Mouse (Mus musculus): ENCODE measurements at regions not wholly inside any gene's neighbourhood (a gene's known extent, or its start where the extent isn't known, plus 50 kb on each side); places are given as distances from the start of the nearest gene placed in this dataset.

DNA sequence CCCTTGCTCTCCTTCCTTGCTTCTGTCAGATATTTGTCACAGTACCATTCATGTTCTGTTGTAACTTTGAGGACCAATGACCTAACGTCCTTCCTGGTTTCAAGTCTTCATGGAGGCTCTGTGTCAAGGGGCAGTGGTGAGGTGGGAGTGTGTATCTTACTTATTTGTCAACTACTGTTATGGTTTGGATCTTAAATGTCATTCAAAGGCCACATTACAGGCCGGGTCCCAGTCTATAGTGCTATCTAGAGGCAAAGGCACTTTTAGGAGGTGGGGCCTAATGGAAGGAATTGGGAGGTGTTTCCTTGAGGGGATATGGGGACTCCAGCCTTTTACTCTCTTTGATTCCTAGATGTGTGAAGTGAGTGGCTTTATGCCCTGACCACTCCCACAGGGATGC lies 91.0 kb upstream of the Ccn6 start:
- in situ Hi-C loops (cut with MboI; ENCODE audit: low sequenced_read_pairs): no loop called here

DNA sequence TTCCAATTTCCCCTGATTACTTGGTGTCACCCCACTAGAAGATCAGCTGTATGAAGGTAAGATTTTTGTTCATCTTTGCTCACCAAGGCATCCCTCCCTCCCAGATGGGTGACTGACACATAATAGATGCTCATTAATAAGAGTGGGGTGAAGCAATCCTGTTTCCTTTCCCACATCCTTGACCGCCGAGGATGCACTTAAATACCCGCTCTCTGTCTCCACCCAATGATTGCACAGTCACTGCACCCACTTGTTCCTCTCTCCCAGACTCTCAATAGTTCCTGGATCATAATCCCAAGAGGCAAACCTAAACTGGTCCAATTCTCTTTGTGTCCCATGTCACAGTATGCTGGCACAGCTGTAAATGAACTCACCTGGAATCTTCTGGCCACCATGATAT lies 86.4 kb upstream of the Ccn6 start:
- in situ Hi-C loops (cut with MboI; ENCODE audit: low sequenced_read_pairs): no loop called here

DNA sequence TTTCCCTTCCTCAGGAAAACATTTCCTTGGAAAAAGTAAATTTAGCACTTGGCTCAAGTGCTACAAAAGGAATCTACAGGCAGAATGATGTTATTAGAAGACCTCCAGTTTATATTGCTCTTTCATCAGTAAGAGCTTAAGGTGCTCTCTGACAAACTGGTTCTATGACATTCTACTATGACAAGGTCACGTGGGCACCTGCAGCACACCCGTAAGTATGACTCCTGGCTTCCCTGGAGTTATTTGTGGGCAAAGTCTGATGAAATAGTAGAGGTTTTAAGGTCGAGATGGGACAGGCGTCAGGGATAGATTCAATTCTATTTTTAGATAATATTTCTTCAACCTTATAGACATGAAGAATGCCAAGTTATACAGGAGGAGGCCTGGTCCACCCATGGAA lies 84.9 kb upstream of the Ccn6 start:
- in situ Hi-C loops (cut with MboI; ENCODE audit: low sequenced_read_pairs): no loop called here

DNA sequence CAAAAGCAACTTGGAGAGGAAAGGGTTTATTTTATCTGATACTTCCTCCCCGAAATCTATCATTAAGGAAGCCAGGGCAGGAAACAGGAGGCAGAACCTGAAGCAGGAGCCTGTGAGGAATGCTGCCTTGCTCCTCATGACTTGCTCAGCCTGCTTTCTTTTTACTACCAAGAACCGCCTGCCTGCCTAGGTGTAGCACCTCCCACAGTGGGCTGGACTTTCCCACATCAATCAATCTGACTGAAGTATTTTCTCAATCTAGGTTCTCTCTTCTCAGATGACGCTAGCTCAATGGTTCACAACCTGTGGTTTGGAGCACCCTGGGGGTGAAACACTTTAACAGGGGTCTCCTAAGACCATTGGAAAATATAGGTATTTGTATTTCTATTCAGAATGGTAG lies 83.4 kb upstream of the Ccn6 start:
- in situ Hi-C loops (cut with MboI; ENCODE audit: low sequenced_read_pairs): no loop called here

DNA sequence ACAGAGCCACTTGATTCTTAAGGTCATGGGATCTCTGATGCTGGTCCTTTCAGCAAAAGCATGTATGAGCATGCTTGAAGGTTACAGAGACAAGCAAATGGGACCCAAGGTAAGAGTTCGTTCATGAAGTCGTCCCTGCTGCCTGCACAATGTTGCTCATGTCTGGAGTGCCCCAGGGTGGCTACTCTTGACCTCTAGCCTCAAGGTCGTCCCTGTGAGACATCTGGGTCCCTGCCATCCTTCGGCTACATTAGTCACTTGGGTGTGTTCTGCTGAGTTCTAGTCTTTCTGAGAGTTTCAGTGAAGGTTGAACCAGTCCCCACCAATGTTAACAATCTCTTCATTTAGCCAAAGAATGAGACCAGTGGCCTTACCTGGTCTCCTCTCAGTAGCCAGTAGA lies 81.5 kb upstream of the Ccn6 start:
- in situ Hi-C loops (cut with MboI; ENCODE audit: low sequenced_read_pairs): no loop called here

DNA sequence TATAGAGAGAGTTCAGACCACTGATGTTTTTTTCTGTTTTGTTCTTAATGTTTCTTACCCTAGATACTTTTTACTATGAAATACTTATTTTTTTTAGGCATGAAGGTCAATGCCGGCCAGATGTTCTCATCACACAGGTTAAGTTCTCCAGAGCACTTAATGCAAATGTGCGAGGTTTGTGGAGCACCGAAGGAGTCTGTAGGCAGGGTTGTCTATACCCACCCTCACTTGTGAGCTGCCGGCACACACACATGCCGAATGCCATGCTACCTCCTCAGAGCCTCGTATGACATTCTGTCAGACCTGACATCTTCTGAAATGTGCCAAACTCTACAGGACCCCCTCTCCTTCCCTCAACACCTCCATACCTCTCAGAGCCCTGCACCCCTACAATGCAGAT lies 80.5 kb upstream of the Ccn6 start:
- in situ Hi-C loops (cut with MboI; ENCODE audit: low sequenced_read_pairs): no loop called here

DNA sequence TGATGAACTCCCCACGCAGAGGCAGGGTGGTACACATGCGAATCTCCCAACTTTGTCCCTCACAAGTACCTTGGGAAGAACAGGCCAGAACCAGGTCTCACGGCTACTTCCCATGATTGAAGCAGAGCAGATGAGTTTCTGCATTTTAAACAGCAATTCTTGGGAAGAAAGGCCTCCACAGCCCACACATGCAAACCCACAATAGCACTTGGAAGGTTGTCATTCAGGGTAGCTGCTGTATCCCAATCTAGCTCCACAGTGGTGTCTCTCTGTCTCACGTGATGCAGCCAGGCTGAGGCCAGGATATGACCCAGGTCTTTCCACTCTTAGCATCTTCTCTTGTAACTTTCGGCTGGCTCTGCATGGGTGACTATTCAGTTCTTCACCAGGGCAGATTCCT lies 78.8 kb upstream of the Ccn6 start:
- in situ Hi-C loops (cut with MboI; ENCODE audit: low sequenced_read_pairs): no loop called here

DNA sequence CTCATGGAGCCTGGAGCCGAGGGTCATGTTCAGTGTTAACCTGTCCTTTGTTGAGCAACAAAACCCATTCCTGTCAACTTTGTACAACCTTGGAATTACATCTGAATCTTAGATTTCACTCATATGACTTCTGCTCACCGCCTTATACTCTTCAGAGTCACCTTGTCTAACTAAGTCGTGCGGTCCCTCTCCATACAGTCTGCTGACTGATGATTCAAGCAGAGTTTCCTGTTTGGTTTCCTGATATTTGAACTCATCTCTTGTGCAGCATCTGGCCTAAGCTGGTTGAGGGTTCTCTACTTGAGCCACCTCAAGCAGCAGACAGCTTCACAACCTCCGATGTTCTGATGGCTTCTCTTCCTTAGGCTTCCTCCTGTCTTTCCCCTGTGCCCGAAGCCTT lies 78.3 kb upstream of the Ccn6 start:
- in situ Hi-C loops (cut with MboI; ENCODE audit: low sequenced_read_pairs): no loop called here

DNA sequence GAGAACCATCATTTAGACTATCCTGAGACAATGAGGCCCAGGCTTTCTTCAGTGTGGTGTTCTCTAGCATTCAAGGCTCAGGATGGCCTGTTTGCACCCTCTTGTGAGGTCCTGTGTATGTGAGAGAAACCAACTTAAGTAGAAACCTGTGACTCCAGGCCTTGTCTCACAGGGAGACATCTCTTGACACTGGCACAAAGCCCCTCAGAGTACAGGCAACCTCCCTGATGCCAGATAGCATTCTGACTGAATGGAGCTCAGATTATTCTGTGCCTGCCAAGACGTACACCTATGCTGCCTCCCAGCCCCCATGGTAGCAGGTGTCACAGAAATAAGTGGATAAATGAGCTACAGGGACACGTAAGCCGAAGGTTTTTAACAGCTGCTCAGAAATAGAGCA lies 77.9 kb upstream of the Ccn6 start:
- in situ Hi-C loops (cut with MboI; ENCODE audit: low sequenced_read_pairs): no loop called here

DNA sequence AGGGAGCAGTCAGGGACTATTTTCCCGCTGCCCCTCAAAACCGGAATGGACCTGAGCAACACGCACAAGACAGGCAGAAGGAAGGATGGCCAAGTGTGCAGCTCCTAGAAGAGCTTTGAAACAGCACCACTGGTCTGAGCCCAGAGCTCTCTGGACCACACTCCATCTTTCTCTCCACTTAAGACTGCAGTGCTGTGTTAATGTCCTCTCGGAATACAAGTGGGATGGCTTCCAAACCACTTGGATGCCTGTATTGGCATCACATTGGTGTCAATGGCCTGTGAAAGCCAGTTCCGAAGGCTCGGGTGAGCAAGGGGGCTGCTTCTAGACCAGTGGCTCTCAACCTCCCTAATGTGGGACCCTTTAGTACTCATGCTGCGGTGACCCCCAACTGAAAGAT lies 77.4 kb upstream of the Ccn6 start:
- in situ Hi-C loops (cut with MboI; ENCODE audit: low sequenced_read_pairs): no loop called here

DNA sequence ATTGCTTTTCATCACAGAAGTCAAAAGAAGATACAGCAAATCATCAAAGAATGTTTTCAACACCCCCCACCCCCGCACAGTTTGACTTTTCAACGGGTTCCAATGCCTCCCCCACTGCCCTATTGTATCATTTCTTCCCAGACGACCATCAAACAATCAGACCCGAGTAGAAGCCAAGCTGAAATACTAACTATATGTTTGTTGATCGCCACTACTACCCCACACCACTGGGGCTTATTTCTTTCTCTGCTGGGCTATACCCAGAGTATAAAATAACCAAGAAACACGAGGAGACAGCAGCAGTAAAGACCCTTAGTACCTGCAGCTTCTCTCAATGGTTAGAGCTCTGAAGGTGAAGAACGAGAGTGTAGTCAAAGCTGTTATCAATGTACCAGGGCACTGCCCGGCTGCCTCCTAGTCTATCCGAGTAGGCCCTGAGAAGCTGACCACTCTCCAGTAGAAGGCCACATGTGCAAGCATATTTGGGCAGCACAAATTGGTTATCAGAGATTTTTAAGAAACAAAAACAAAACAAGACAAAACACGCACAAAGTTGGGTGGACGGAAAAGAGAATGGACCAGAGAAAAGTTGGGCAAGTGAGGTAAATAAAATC lies 76.7 kb upstream of the Ccn6 start:
- in situ Hi-C loops (cut with MboI; ENCODE audit: low sequenced_read_pairs): no loop called here

DNA sequence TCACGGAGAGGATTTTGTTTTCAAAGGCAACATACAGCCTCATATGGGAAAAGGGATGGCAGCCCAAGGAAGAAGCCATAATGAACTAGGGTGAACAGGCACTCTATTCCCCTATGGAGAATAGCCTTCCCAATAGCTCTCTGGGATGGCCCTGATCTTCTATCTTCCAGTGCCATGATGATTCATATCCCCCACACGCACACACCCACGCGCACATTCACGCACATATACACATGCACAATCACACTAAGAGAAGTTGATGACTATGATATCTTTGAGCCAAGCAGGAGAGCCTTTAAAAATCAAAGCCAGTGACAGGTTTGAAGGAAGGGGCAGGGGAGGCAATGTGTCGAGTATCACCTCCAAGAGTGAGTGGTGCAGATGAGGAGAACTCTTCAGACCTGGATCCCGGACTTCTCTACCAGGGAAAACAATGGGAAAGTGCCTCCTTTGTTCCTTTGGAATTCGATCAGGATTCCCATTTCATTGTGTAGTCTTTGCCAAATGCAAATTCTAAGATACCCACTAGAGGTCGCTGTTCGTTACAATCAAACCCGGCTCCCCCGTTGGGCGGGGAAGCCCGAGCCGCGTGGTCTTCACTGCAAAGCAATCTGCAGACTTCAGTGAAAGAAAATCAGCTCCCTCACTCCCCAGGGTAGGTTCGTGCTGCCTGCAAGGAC lies 76.0 kb upstream of the Ccn6 start:
- in situ Hi-C loops (cut with MboI; ENCODE audit: low sequenced_read_pairs): loop anchor here (5.0 kb wide), 1 partner anchor 283 kb away; no protein-coding TSS in a partner anchor

DNA sequence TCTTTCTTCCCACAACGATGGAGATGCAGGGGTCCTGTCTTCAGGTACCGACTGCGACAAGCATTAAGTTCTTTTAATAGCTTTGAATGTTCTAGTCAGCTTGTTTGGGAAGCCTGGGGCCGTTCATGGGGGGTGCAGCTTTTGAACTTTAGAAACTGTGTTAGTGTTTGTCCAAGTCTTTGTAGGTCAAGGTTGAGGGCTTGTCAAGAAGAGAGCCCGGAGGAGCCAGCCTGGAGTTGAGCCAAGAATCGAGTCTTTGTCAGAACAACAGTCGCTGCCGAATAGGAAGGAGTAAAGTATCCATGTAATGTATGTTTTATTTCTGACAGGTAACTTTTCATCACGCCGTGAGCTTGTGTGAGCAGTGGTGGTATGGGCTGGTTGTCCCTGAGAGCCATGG lies 75.0 kb upstream of the Ccn6 start:
- in situ Hi-C loops (cut with MboI; ENCODE audit: low sequenced_read_pairs): loop anchor here (5.0 kb wide), 1 partner anchor 284 kb away; no protein-coding TSS in a partner anchor

DNA sequence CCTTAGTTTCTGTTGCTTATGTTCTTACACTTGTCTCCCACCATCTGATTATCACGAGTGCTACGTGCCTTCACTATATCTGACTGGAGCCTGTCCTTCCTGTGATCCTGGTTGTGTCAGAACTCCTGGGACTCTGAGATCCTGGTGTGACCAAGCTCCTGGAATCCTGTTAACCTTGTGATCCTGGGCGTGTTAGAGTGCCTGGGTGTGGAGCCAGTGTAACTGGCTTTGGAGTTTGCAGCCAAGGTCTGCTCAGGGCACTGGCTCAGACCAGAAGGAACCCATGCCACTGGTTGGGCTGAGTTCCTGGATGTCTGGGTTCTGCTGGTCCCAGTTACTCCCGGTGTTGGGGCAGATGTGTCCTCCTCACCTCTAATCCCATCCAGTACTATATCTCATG lies 74.0 kb upstream of the Ccn6 start:
- in situ Hi-C loops (cut with MboI; ENCODE audit: low sequenced_read_pairs): loop anchor here (5.0 kb wide), 1 partner anchor 285 kb away; no protein-coding TSS in a partner anchor

DNA sequence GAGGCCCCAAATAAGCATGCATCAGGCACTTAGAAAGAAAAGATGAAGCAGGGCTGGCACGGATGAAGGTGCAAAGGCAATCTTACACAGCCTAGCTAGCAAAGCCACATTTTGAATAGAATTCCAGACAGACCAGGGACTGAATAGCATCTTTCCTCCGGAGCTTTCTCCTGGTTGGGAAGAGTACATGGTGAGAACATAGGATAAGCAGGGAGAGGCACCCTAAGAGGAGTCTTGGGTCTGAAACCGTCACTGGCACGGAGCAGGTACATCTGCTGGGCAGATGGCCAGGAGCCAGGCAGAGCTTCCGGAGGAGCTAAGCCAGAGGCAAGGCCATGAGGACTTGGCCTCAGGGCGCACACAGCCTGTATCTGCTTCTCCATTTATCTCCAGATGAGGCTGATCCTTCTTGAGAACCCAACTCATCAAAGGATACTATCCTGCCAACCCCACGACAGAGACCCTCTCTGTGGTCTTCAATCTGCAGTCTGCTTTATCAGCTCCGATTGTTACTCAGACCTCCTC lies 70.4 kb upstream of the Ccn6 start:
- in situ Hi-C loops (cut with MboI; ENCODE audit: low sequenced_read_pairs): no loop called here

DNA sequence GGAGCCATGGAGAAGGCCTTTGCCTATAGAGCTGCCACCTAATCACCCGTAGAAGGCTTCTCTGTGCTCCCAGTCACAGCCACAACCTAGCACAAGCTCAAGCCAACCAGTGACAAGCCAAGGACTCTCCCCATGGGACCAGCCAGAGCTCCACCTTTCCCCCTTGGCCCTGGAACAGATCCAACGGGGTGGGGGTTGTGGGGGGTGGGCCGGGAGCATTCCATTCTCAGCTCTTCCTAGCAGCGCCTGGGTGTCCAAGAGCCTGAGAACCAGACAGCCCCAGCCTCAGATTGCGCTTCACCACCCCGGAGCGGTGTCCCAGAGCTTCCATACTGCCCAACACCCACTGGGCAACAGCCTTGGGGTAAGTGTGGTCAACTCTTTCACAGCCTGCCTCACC lies 69.6 kb upstream of the Ccn6 start:
- in situ Hi-C loops (cut with MboI; ENCODE audit: low sequenced_read_pairs): no loop called here

DNA sequence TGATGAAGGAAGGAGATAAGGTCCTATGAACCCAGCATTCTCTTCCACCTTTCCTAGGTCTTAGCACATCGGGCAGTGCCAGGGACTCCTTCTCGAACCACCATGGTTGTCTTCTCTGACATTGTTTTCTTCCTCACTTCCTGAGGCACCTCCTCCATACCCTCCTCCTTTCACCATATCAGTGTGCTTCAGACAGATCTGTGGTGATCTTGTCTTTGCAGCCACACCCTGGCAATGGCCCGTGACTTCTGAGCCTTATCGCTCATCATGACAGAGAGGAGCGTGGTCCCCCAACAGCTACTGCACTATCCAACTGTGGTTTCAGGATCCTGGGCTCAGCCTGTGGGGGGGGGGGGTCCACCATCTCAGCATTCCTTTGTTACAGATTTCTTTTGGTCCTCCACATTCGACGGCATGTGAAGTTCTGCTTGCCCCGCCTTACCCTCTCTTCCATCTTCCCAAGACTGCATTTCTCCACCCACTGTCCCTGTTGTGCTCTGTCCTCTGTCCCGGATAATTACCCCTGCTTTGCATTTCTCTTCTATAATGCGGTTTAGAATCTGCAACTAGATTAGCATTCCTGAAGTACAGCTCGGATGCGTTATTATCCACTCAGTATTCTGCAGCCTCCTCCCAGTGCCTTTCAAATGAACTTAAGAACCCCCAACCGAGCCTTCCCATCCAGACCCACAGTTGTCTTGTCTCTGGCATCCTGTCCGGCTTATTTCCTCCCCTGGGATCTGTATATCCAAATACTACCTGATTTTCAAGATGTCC lies 67.2 kb upstream of the Ccn6 start:
- in situ Hi-C loops (cut with MboI; ENCODE audit: low sequenced_read_pairs): no loop called here

DNA sequence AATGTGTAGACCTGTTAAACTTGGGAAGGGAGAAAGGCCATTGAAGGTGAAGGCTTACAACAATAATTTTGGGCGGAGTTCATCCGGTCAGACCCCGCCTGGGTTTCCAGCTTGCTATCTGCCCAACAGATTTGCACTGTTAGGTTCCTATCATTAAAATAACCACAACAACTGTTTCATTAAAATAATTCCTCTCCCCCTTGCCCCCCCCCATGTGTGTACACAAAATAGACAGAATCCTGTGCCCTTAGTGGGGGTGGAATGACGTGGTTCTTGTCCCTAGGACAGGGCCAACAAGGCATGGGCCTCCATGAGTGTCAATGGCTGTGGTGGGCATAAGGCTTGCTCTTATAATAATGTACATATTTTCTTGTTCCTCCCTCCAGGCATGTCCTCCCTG lies 65.6 kb upstream of the Ccn6 start:
- in situ Hi-C loops (cut with MboI; ENCODE audit: low sequenced_read_pairs): no loop called here

DNA sequence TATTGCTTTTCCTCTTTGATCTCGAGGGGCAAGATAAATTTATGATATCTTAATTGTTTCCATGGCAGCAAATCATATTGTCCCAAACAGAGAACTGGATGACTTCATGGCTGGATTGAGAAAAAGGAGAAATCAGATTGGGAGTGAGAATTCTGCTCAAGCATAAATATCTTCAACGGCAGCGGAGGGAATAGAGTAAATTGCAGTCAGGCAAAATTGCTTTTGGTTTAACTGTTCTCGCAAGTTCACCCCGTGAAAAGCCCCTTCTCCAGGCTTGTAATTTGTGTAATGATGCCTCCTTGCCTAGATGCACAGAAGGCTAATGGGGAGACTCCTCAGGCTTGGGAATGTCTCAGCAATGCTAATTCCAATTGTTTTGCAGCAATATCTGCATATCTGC lies 64.4 kb upstream of the Ccn6 start:
- in situ Hi-C loops (cut with MboI; ENCODE audit: low sequenced_read_pairs): no loop called here

DNA sequence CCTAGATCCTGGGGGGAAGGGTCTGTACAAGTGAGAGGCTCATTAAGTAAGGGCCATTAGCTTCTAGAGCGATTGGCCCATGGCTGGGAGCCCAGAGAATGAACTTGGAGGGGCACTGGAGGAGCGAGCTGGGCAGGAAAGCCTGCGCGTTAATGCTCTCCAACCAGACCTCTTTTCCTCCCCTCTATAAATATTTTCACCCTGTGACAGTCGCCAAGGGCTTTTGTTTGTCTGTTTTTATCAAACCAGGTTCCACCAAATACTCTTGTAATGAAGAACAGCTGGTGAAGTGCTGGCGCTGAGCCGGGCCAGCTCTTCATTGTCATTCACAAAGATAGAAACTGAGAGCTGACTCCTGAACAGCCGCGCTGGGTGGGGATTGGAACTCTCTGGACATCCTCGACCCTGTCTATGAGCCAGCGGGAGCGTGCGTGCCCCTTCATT lies 63.9 kb upstream of the Ccn6 start:
- in situ Hi-C loops (cut with MboI; ENCODE audit: low sequenced_read_pairs): no loop called here

DNA sequence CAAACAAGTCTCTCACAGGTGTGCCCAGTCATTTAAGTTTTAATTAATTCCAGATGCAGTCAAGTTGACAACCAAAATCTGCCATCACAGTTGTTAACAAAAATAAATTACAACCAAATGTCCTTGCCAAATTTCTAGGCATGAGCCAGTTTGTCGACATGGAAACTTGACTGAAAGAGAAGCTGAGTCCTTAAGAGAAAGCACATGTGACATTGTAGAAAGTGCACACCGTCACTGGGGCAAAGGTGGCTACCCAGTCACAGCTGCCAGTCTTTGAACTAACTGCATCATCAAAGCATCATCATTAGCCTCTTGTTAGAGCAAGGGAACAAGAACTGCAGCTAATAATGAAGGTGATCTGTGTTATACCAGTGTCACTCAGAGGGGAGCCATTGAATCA lies 62.9 kb upstream of the Ccn6 start:
- in situ Hi-C loops (cut with MboI; ENCODE audit: low sequenced_read_pairs): no loop called here

Measured in CH12F3 (cell line).